Mouse (Mus musculus) right cerebral cortex, adult 2 months (tissue): ENCODE results near the gene Notch1.
A peak's percentile ranks its signal among the peaks of the same experiment; 100 is the strongest.

ENCODE experiments used
- DNase-seq, 2 experiments: peaks; one replicate each; pipeline ENCODE4 v3.0.0; 2021 to 2022; ENCODE audit warnings: low spot score in 2 of 2

The Notch1 gene

GRCm38 (mm10) chr2:26446671-26447070 lies 69.8 kb downstream of the Notch1 start:
- no peak for DNase-seq

- peak; percentile 93 to 97 for DNase-seq
Measured at GRCm38 (mm10) chr2:26445666-26446445, 70.6 kb downstream of the Notch1 start.

- peak; percentile 98 to 99 for DNase-seq
Measured at GRCm38 (mm10) chr2:26444946-26445665, 71.4 kb downstream of the Notch1 start, which contains the start of gene Sec16a. Gene Sec16a (minus strand): TSS chr2:26445216.

GRCm38 (mm10) chr2:26444368-26444767 lies 72.1 kb downstream of the Notch1 start:
- DNase-seq, result peak in 1 of 2 experiments; percentile 17

GRCm38 (mm10) chr2:26443876-26444275 lies 72.6 kb downstream of the Notch1 start:
- DNase-seq, result no peak

- DNase-seq, result no peak
Measured at GRCm38 (mm10) chr2:26442843-26443242, 73.6 kb downstream of the Notch1 start.

- DNase-seq, result no peak
Measured at GRCm38 (mm10) chr2:26441688-26442087, 74.8 kb downstream of the Notch1 start.

- DNase-seq, result no peak
Measured at GRCm38 (mm10) chr2:26441261-26441660, 75.2 kb downstream of the Notch1 start.

GRCm38 (mm10) chr2:26439671-26440070 lies 76.8 kb downstream of the Notch1 start:
- DNase-seq, result no peak

- DNase-seq, result no peak
Measured at GRCm38 (mm10) chr2:26438373-26438772, 78.1 kb downstream of the Notch1 start.

GRCm38 (mm10) chr2:26437221-26437620 lies 79.2 kb downstream of the Notch1 start:
- DNase-seq, result peak; percentile 49 to 69

GRCm38 (mm10) chr2:26434791-26435572 lies 81.5 kb downstream of the Notch1 start:
- DNase-seq, result no peak

- DNase-seq, result no peak
Measured at GRCm38 (mm10) chr2:26429851-26430250, 86.6 kb downstream of the Notch1 start.

GRCm38 (mm10) chr2:26424541-26424940 lies 91.9 kb downstream of the Notch1 start:
- DNase-seq, result no peak

- DNase-seq, result no peak
Measured at GRCm38 (mm10) chr2:26423086-26423485, 93.4 kb downstream of the Notch1 start.

GRCm38 (mm10) chr2:26421969-26422368 lies 94.5 kb downstream of the Notch1 start:
- no peak for DNase-seq

GRCm38 (mm10) chr2:26418120-26418519 lies 98.3 kb downstream of the Notch1 start:
- DNase-seq, result no peak

- no peak for DNase-seq
Measured at GRCm38 (mm10) chr2:26417066-26417465, 99.4 kb downstream of the Notch1 start.

- no peak for DNase-seq
Measured at GRCm38 (mm10) chr2:26410931-26411411, 105.5 kb downstream of the Notch1 start.

GRCm38 (mm10) chr2:26410091-26410490 lies 106.4 kb downstream of the Notch1 start:
- DNase-seq, result no peak

- DNase-seq, result no peak
Measured at GRCm38 (mm10) chr2:26409362-26409761, 107.1 kb downstream of the Notch1 start.
